Mouse (Mus musculus) left cerebral cortex, postnatal 36 days (tissue): Measurements from ENCODE around the gene Tspan18. TPM values are rescaled to one million over a fixed set of nuclear protein-coding genes. Genes with fewer than 3 reads are reported as not detected.

ENCODE experiments used
- DNase-seq, 2 experiments: peaks; one replicate each; pipeline ENCODE4 v3.0.0; 2021 to 2022; ENCODE audit warnings: low spot score in 2 of 2, mixed read lengths in 1 of 2
- intact Hi-C: fragments of 180-260 bp; cut with DNase I; formaldehyde crosslinking; loops from one replicate; pipeline ENCODE4 v1.15.1; 2025
- total RNA-seq, 2 experiments: library from RNA; stranded (reverse); gene quantifications; 2 replicates each; pipeline ENCODE4 v1.2.3; 2021

Tspan18 gene
- total RNA-seq, 2 experiments from 2014 or later: 2.1 TPM

- DNase-seq: no peak
- intact Hi-C loops: no loop called here
Observed at GRCm38 (mm10) chr2:93175278-93175677, 159.0 kb downstream of the Tspan18 start.

GRCm38 (mm10) chr2:93174159-93174558 lies 160.1 kb downstream of the Tspan18 start:
- DNase-seq: no peak
- intact Hi-C loops: no loop called here

- no peak for DNase-seq
- intact Hi-C loops: no loop called here
Observed at GRCm38 (mm10) chr2:93172460-93172859, 161.8 kb downstream of the Tspan18 start.

GRCm38 (mm10) chr2:93171929-93172328 lies 162.4 kb downstream of the Tspan18 start:
- no peak for DNase-seq
- intact Hi-C loops: no loop called here

GRCm38 (mm10) chr2:93170845-93171200 lies 163.5 kb downstream of the Tspan18 start:
- intact Hi-C loops: no loop called here
- DNase-seq: no peak

- DNase-seq: peak; percentile 43 to 50
- intact Hi-C loops: no loop called here
Observed at GRCm38 (mm10) chr2:93170156-93170844, 164.0 kb downstream of the Tspan18 start.

GRCm38 (mm10) chr2:93166734-93167406 lies 167.4 kb downstream of the Tspan18 start:
- intact Hi-C loops: loop anchor here (5.0 kb wide), 1 partner anchor 80 kb away; no protein-coding TSS in a partner anchor

GRCm38 (mm10) chr2:93166295-93166694 lies 168.0 kb downstream of the Tspan18 start:
- DNase-seq: no peak
- intact Hi-C loops: loop anchor here (5.0 kb wide), 1 partner anchor 79 kb away; no protein-coding TSS in a partner anchor

More at GRCm38 (mm10) chr2:93166734-93167406, 167.4 kb downstream of the Tspan18 start:
- peak; percentile 30 to 42 for DNase-seq

GRCm38 (mm10) chr2:93163750-93164335 lies 170.5 kb downstream of the Tspan18 start:
- intact Hi-C loops: no loop called here
- DNase-seq: no peak

GRCm38 (mm10) chr2:93163317-93163716 lies 171.0 kb downstream of the Tspan18 start:
- no peak for DNase-seq
- intact Hi-C loops: no loop called here

- intact Hi-C loops: no loop called here
- DNase-seq: no peak
Observed at GRCm38 (mm10) chr2:93162791-93163190, 171.5 kb downstream of the Tspan18 start.

GRCm38 (mm10) chr2:93161914-93162664 lies 172.2 kb downstream of the Tspan18 start:
- no peak for DNase-seq
- intact Hi-C loops: no loop called here

- no peak for DNase-seq
- intact Hi-C loops: no loop called here
Observed at GRCm38 (mm10) chr2:93160467-93161035, 173.8 kb downstream of the Tspan18 start.

- no peak for DNase-seq
- intact Hi-C loops: no loop called here
Observed at GRCm38 (mm10) chr2:93154486-93155032, 179.7 kb downstream of the Tspan18 start.

- intact Hi-C loops: no loop called here
- DNase-seq: no peak
Observed at GRCm38 (mm10) chr2:93153833-93154232, 180.5 kb downstream of the Tspan18 start.

- no peak for DNase-seq
- intact Hi-C loops: no loop called here
Observed at GRCm38 (mm10) chr2:93152883-93153491, 181.3 kb downstream of the Tspan18 start.

- intact Hi-C loops: no loop called here
- DNase-seq: no peak
Observed at GRCm38 (mm10) chr2:93152191-93152601, 182.1 kb downstream of the Tspan18 start.
